Mouse (Mus musculus): ENCODE results near the gene Ercc5. TPM values are rescaled to one million over a fixed set of nuclear protein-coding genes. Genes with fewer than 3 reads are reported as not detected.
A peak's percentile ranks its signal among the peaks of the same experiment; 100 is the strongest.

The Ercc5 gene
- total RNA-seq, 4 experiments from 2014 or later = 13.1 to 18.8 (median 16.6) TPM

DNA sequence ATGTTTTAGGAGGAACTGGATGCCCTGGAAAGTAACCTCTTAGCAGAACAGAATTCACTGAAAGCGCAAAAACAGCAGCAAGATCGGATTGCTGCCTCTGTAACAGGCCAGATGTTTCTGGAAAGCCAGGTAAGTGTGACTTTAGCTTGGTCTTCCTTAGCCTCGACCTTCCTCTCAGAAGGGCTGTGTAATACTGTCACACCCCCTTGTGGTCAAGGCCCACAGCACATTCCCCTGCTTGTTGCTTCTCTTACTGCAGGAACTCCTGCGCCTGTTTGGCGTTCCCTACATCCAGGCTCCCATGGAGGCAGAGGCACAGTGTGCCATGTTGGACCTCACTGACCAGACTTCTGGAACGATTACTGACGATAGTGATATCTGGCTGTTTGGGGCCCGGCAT is 26.4 kb downstream of the Ercc5 start:
- no peak for DNase-seq (ENCODE audit: low spot score)

DNA sequence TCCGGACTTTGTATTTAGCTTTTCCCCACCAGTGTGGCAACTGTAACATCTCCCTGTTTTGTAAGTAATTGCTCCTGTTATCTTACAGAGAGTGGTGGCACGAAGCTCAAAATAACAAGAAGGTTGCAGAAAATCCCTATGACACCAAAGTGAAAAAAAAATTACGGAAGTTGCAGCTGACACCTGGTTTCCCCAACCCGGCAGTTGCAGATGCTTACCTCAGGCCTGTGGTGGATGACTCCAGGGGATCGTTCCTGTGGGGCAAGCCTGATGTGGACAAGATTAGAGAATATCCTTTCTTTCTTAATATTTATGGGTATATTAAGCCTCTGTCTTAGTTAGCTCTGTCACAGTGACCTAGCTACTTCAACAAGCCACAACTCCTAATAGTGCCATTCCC is 30.5 kb downstream of the Ercc5 start:
- DNase-seq (ENCODE audit: low spot score) = no peak

DNA sequence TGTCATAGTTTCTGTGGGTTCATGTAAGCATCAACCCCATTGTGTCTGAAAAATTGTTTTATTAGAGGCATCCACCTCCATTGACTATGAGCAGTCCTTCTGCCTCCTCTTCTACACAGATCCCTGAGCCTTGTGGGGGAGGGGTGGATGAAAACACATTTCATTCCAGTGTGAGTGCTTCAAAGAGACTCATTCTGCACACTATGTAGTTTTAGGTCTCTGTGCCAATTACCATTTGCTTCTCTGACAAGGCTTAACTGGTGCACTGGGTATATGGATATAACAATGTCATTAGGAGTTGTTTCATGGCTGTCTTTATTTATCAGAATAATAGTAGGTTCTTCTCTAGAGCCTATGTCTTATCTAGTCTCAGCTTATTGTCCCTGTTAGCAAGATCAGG is 38.9 kb downstream of the Ercc5 start:
- DNase-seq (ENCODE audit: low spot score) = no peak

DNA sequence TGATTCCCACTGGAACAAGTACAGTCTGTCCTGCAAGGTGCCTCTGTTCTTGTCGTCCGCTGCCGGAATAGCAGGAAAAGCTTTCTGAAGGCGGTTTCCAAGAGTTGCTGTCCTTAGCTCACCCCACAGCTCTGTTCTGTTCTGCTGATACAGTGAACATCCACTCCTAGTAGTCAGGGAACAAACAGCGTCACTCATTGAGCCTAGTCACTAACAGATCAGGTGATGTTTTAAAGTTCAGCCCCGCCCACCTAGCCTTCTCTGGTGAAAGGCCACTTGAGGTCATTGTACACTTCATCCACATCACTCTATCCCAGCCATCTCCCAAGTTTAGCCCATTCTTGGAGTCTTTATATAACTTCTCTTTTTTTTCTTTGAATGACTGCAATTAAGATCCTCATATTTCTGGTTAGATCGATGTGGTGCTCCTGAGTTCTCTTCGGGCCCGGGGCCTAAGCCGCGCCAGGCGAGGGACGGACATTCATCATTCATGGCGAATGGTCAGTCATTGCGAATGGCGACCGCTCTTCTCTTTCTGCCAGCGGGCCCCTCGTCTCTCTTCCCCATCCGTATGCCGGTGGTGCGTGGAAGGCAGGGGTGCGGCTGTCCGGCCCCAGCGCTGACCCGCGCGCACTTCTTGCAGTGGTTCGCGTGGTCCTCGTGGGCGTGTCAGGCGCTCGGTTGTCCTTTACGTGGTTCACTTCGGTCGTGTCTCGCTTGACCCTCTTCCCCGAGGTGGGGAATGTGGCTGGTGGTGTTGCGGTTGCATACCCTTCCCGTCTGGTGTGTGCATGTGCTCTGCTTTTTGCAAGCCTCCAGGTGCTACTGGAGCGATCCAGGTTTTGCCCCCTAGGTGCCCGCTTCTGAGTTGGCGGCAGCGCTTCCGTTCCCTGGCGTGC is 51.0 kb downstream of the Ercc5 start:
- DNase-seq (ENCODE audit: low spot score) = peak; percentile 49

DNA sequence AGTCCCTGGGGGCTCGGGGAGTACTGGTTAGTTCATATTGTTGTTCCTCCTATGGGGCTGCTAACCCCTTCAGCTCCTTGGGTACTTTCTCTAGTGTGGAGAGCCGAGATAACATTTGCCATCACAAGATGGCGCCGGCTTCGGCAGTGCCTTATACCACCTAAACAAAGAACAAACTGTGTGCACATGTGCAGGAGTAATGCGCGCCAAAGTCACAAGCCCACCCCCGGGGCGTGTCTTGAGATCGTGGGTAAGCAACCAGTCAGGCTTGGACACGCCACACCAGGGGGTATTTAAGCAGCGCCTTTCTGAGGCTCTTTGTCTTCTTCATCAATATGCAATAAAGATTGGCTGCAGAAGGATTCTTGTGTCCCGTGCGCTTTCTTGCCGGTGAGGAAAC is 55.3 kb downstream of the Ercc5 start:
- DNase-seq (ENCODE audit: low spot score) = no peak

DNA sequence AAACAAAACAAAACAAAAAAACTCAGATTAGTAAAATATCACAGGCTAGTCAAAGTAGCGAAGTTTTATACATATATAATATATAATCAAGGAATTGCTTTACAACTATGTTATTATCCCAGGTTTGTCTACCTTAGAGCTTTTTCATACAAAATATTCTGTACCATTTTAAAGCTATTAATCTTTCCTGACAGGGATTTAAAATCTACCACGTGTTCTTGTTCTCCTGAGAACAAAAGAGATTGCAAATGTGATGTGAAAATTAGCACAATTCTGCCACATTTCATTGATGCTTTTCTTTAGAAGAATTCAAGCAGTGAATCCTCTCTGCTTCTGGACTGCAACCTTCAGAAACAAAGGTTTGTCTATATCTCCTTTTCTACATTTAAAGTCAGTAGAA is 66.9 kb downstream of the Ercc5 start:
- DNase-seq (ENCODE audit: low spot score) = no peak

GRCm38 (mm10) chr1:44216352-44217116 is 69.0 kb downstream of the Ercc5 start:
- DNase-seq (ENCODE audit: low spot score) = peak; percentile 76

GRCm38 (mm10) chr1:44217118-44217517 is 69.6 kb downstream of the Ercc5 start:
- DNase-seq (ENCODE audit: low spot score) = no peak

- peak; percentile 60 for DNase-seq (ENCODE audit: low spot score)
Measured at GRCm38 (mm10) chr1:44218876-44219275, 71.3 kb downstream of the Ercc5 start, which contains the start of gene Mettl21e. Gene Mettl21e, minus strand, starts transcription at chr1:44218961.

DNA sequence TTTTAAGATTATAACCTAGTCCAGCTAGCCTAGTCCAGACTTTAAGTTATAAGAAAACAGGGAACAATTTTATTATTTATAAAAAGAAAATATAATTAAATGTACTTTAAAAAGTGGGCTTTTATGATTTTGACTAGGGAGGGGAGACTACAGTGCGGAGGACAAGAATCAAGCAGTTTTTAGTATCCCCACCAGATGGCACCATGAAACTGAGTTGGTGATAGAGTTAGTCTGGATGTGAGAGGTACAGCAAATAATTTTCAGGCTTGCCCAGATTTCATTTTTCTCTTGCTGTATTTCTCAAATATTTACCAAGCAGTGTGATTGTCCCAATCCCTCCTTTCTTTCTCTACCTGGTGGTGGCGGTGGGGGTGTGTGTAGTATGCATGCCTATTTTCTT is 81.5 kb downstream of the Ercc5 start:
- peak; percentile 48 for DNase-seq (ENCODE audit: low spot score)

Other genes with a start within 250 kb of the Ercc5 start
- 10 to 100 TPM; 35.5 to 42.4 (median 41.3) TPM for gene Tpp2, start 214.1 kb upstream of the Ercc5 start, total RNA-seq (2022)
- gene Mettl21c, start 127.7 kb upstream of the Ercc5 start, total RNA-seq (2022) = not detected
- gene Gm8251, start 85.8 kb upstream of the Ercc5 start, total RNA-seq (2022) = not detected
- gene Tex30, start 45.3 kb upstream of the Ercc5 start, total RNA-seq (2022) = 10 to 100 TPM in 1 of 4 experiments, 1 to 10 TPM in 3; 6.2 to 10.1 (median 6.9) TPM
- 10 to 100 TPM; 12.6 to 14.8 (median 13.9) TPM for gene Kdelc1, start 28.9 kb upstream of the Ercc5 start, total RNA-seq (2022)
- 10 to 100 TPM in 2 of 4 experiments, 1 to 10 TPM in 2; 8.3 to 12.4 (median 9.6) TPM for gene Bivm, start 28.8 kb upstream of the Ercc5 start, total RNA-seq (2022)
- gene Mettl21e, start 71.2 kb downstream of the Ercc5 start, total RNA-seq (2022) = not detected